Mouse (Mus musculus) liver, embryonic 16.5 days (tissue): ENCODE data around the gene Guca2b. TPM values are rescaled to one million over a fixed set of nuclear protein-coding genes. Genes with fewer than 3 reads are reported as not detected.

Source experiments
- ATAC-seq: fragments of 200-750 bp; cut with Nextera tagmentation; 2 replicates; pipeline ENCODE4 v1.8.0; 2017; ENCODE audit warnings: low read depth, mild to moderate bottlenecking, moderate number of reproducible peaks, moderate library complexity
- H3K27ac ChIP-seq: fragments of 300-500 bp; sonication (generic); 2 replicates; pipeline ENCODE4 v1.5.1; 2014; ENCODE audit warnings: mild to moderate bottlenecking, low read length
- H3K27me3 ChIP-seq: fragments of 300-500 bp; sonication (generic); 2 replicates; pipeline ENCODE4 v1.6.1; 2014; ENCODE audit warnings: low read depth, low read length, mixed read lengths; ENCODE audit not compliant: control insufficient read depth, insufficient read depth
- H3K36me3 ChIP-seq: fragments of 300-500 bp; sonication (generic); 2 replicates; pipeline ENCODE4 v1.6.1; 2014; ENCODE audit warnings: mild to moderate bottlenecking; ENCODE audit not compliant: control insufficient read depth, insufficient read depth
- H3K4me1 ChIP-seq: fragments of 300-500 bp; sonication (generic); 2 replicates; pipeline ENCODE4 v1.6.1; 2014; ENCODE audit warnings: low read depth, low read length, mixed read lengths; ENCODE audit not compliant: control insufficient read depth
- H3K4me2 ChIP-seq: fragments of 300-500 bp; sonication (generic); 2 replicates; pipeline ENCODE4 v1.6.1; 2014; ENCODE audit warnings: low read depth, low read length, mixed read lengths
- H3K4me3 ChIP-seq: fragments of 300-500 bp; sonication (generic); 2 replicates; pipeline ENCODE4 v1.5.1; 2014; ENCODE audit warnings: low read depth, mild to moderate bottlenecking, low read length
- H3K9ac ChIP-seq: fragments of 300-500 bp; sonication (generic); 2 replicates; pipeline ENCODE4 v1.6.1; 2014; ENCODE audit warnings: low read depth, low read length
- H3K9me3 ChIP-seq: fragments of 300-500 bp; sonication (generic); replicated peaks from 2 replicates; pipeline ENCODE4 v1.6.1; 2016; ENCODE audit warnings: low read length; ENCODE audit not compliant: control insufficient read depth
- WGBS: fragments of 180-500 bp; shearing (Covaris S2); extraction: QIAGEN DNeasy Blood & Tissue Kit; methylation state at CpG from one replicate; pipeline ENCODE4 v1.1.7; 2014; ENCODE audit not compliant: insufficient replicate concordance; 5-methylcytosine and 5-hydroxymethylcytosine counted together
- polyA plus RNA-seq: library from polyadenylated mRNA; unstranded; fragments of >200 nt; fragmentation: Nextera tagmentation; extraction: Ambion mirVana; gene quantifications from 2 replicates; pipeline ENCODE4 v1.2.1, GENCODE M21; 2015

The Guca2b gene
- polyA plus RNA-seq, 1 experiment from 2014 or later: 0.70 TPM

GRCm38 (mm10) chr4:119671164-119671563 is 12.4 kb upstream of the Guca2b start:
- 79% methylated on average over 9 of the region's 9 CpGs for WGBS
- no peak overlapping the region for H3K27ac ChIP-seq
- H3K4me2 ChIP-seq: no peak overlapping the region
- ATAC-seq: no peak
- no peak overlapping the region for H3K9ac ChIP-seq
- H3K9me3 ChIP-seq: no peaks in the 10 kb centered on the region
- H3K36me3 ChIP-seq: no peaks in the 10 kb centered on the region
- no peaks in the 10 kb centered on the region for H3K27me3 ChIP-seq
- no peaks in the 10 kb centered on the region for H3K4me1 ChIP-seq
- no peak overlapping the region for H3K4me3 ChIP-seq

DNA sequence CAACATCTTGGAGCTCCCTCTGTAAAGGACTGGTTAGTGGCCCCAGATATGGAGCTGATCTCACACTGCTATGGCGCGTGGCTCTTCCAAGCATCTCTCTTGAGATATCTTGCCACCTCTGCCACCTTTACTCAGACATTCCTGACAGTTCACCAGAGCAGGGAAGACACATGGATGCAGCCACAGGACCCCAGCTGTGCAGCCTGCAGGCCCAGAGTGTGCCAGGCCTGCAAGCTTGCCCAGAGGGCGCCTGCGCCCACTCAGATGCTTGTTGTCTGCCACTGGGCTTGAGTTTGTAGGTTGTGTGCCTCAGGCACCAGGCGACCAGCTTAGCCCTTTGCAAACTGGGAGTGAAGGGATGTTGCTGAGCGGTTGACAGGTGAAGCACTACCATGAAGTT is 12.0 kb upstream of the Guca2b start:
- no peak for ATAC-seq
- 65% methylated on average over 6 of the region's 6 CpGs for WGBS

GRCm38 (mm10) chr4:119670210-119670555 is 11.4 kb upstream of the Guca2b start:
- Histone ChIP-seq H3K4me1 (no peaks in the 10 kb centered on the region), H3K9ac (no peak overlapping the region), H3K4me2 (no peak overlapping the region), H3K36me3 (no peaks in the 10 kb centered on the region), H3K9me3 (no peaks in the 10 kb centered on the region), H3K4me3 (no peak overlapping the region), H3K27me3 (no peaks in the 10 kb centered on the region), H3K27ac (no peak overlapping the region)
- WGBS: 52% methylated on average over 7 of the region's 7 CpGs
- ATAC-seq: no peak

More for the DNA sequence above, 12.0 kb upstream of the Guca2b start:
- no peaks in the 10 kb centered on the region for H3K4me1 ChIP-seq
- H3K27me3 ChIP-seq: no peaks in the 10 kb centered on the region
- H3K36me3 ChIP-seq: no peaks in the 10 kb centered on the region
- no peak overlapping the region for H3K27ac ChIP-seq
- no peaks in the 10 kb centered on the region for H3K9me3 ChIP-seq
- no peak overlapping the region for H3K9ac ChIP-seq
- H3K4me2 ChIP-seq: no peak overlapping the region
- H3K4me3 ChIP-seq: no peak overlapping the region

GRCm38 (mm10) chr4:119669356-119670209 is 10.8 kb upstream of the Guca2b start:
- Histone ChIP-seq H3K9ac (no peak overlapping the region), H3K9me3 (no peaks in the 10 kb centered on the region), H3K36me3 (no peaks in the 10 kb centered on the region), H3K4me1 (no peaks in the 10 kb centered on the region), H3K4me3 (no peak overlapping the region), H3K27ac (no peak overlapping the region), H3K27me3 (no peaks in the 10 kb centered on the region), H3K4me2 (no peak overlapping the region)
- no peak for ATAC-seq
- 59% methylated on average over 10 of the region's 10 CpGs for WGBS

GRCm38 (mm10) chr4:119668596-119668995 is 9.8 kb upstream of the Guca2b start:
- H3K4me3 ChIP-seq: no peak overlapping the region
- WGBS: 45% methylated on average over 4 of the region's 4 CpGs
- no peak overlapping the region for H3K4me2 ChIP-seq
- H3K9ac ChIP-seq: no peak overlapping the region
- H3K4me1 ChIP-seq: no peaks in the 10 kb centered on the region
- no peak overlapping the region for H3K27ac ChIP-seq
- H3K9me3 ChIP-seq: no peaks in the 10 kb centered on the region
- no peaks in the 10 kb centered on the region for H3K36me3 ChIP-seq
- no peaks in the 10 kb centered on the region for H3K27me3 ChIP-seq
- no peak for ATAC-seq

GRCm38 (mm10) chr4:119668185-119668584 is 9.4 kb upstream of the Guca2b start:
- no peak overlapping the region for H3K9ac ChIP-seq
- H3K27ac ChIP-seq: no peak overlapping the region
- no peaks in the 10 kb centered on the region for H3K27me3 ChIP-seq
- no peaks in the 10 kb centered on the region for H3K9me3 ChIP-seq
- H3K4me2 ChIP-seq: no peak overlapping the region
- no peaks in the 10 kb centered on the region for H3K4me1 ChIP-seq
- ATAC-seq: no peak
- H3K36me3 ChIP-seq: no peaks in the 10 kb centered on the region
- no peak overlapping the region for H3K4me3 ChIP-seq
- 57% methylated on average over 3 of the region's 3 CpGs for WGBS

DNA sequence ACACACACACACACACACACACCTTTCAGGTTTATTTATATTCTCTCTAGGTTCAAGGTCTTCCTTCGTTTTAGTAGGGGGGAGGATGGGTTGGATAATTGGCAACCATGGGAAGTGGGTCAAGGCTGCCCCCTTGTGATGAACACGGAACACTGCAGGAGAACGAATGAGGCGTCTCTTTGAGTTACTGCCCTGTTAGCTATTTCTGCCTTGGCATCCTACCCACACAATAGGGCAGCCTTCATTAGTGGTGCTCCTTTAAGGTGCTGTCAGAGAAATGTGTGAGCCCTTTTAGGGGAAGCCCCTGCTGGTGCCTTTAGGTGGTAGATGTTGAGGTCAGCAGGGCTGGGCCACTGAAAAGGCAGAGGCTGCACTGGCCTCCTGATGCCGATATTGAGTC is 8.7 kb upstream of the Guca2b start:
- Histone ChIP-seq H3K27ac (no peak overlapping the region), H3K4me3 (no peak overlapping the region), H3K4me1 (no peaks in the 10 kb centered on the region), H3K27me3 (no peaks in the 10 kb centered on the region), H3K4me2 (no peak overlapping the region), H3K36me3 (no peaks in the 10 kb centered on the region), H3K9ac (no peak overlapping the region), H3K9me3 (no peaks in the 10 kb centered on the region)
- no peak for ATAC-seq
- WGBS: 19% methylated on average over 5 of the region's 5 CpGs

- WGBS: 58% methylated on average over 8 of the region's 8 CpGs
- no peak overlapping the region for H3K27ac ChIP-seq
- H3K27me3 ChIP-seq: no peaks in the 10 kb centered on the region
- no peak for ATAC-seq
- H3K9ac ChIP-seq: no peak overlapping the region
- H3K36me3 ChIP-seq: no peaks in the 10 kb centered on the region
- no peak overlapping the region for H3K4me3 ChIP-seq
- H3K4me2 ChIP-seq: no peak overlapping the region
- H3K9me3 ChIP-seq: no peaks in the 10 kb centered on the region
- H3K4me1 ChIP-seq: no peaks in the 10 kb centered on the region
Measured at GRCm38 (mm10) chr4:119666116-119666515, 7.4 kb upstream of the Guca2b start.

GRCm38 (mm10) chr4:119665166-119665565 is 6.4 kb upstream of the Guca2b start:
- H3K36me3 ChIP-seq: no peaks in the 10 kb centered on the region
- no peak for ATAC-seq
- no peaks in the 10 kb centered on the region for H3K27me3 ChIP-seq
- H3K27ac ChIP-seq: no peak overlapping the region
- no peak overlapping the region for H3K4me3 ChIP-seq
- H3K4me2 ChIP-seq: no peak overlapping the region
- H3K4me1 ChIP-seq: no peaks in the 10 kb centered on the region
- H3K9me3 ChIP-seq: no peaks in the 10 kb centered on the region
- WGBS: 81% methylated on average over 2 of the region's 2 CpGs
- H3K9ac ChIP-seq: no peak overlapping the region
